Mouse (Mus musculus) limb, embryonic 10.5 days (tissue): Measurements from ENCODE around the gene Tcl1. TPM values are rescaled to one million over a fixed set of nuclear protein-coding genes. Genes with fewer than 3 reads are reported as not detected.
"Not testable (repeated sequence)": the region's sequence is repeated elsewhere in the genome, so short reads cannot be mapped to it uniquely, and the experiment has no call there.

Source experiments
- DNase-seq: peaks from one replicate; pipeline ENCODE4 v3.0.0-alpha.2; 2017; ENCODE audit warnings: low spot score
- H3K27ac ChIP-seq: fragments of 300-500 bp; sonication (generic); 2 replicates; pipeline ENCODE4 v1.5.1; 2016; ENCODE audit warnings: mild to moderate bottlenecking
- H3K27me3 ChIP-seq: fragments of 300-500 bp; sonication (generic); 2 replicates; pipeline ENCODE4 v1.6.1; 2016; ENCODE audit warnings: low read depth, mild to moderate bottlenecking; ENCODE audit not compliant: poor library complexity, severe bottlenecking
- H3K36me3 ChIP-seq: fragments of 300-500 bp; sonication (generic); 2 replicates; pipeline ENCODE4 v1.6.1; 2016; ENCODE audit warnings: mild to moderate bottlenecking, moderate library complexity
- H3K4me1 ChIP-seq: fragments of 300-500 bp; sonication (generic); 2 replicates; pipeline ENCODE4 v1.6.1; 2016
- H3K4me3 ChIP-seq: fragments of 300-500 bp; sonication (generic); 2 replicates; pipeline ENCODE4 v1.5.1; 2016; ENCODE audit warnings: mild to moderate bottlenecking, moderate library complexity
- H3K9me3 ChIP-seq: fragments of 300-500 bp; sonication (generic); replicated peaks from 2 replicates; pipeline ENCODE4 v1.6.1; 2016; ENCODE audit warnings: mild to moderate bottlenecking
- whole genome bisulfite sequencing: fragments of 180-500 bp; shearing (Covaris S2); methylation state at CpG from one replicate; pipeline ENCODE4 v1.1.7; 2016; 5-methylcytosine and 5-hydroxymethylcytosine counted together
- polyA plus RNA-seq: library from polyadenylated mRNA; unstranded; fragments of >200 nt; fragmentation: Nextera tagmentation; extraction: Ambion mirVana; gene quantifications from 2 replicates; pipeline ENCODE4 v1.2.1, GENCODE M21; 2016

Gene Tcl1
- polyA plus RNA-seq, 1 experiment from 2014 or later = not detected

- Histone ChIP-seq H3K27ac (no peak overlapping the region), H3K4me1 (no peaks in the 10 kb centered on the region), H3K4me3 (no peak overlapping the region), H3K36me3 (no peaks in the 10 kb centered on the region), H3K27me3 (no peaks in the 10 kb centered on the region), H3K9me3 (no peaks in the 10 kb centered on the region)
- no peak for DNase-seq
- 92% methylated on average over 7 of the region's 7 CpGs for WGBS
Measured at GRCm38 (mm10) chr12:105217101-105217760, 5.4 kb downstream of the Tcl1 start.

GRCm38 (mm10) chr12:105209231-105209630 is 13.4 kb downstream of the Tcl1 start:
- Histone ChIP-seq H3K4me1 (no peaks in the 10 kb centered on the region), H3K4me3 (no peak overlapping the region), H3K9me3 (no peaks in the 10 kb centered on the region), H3K27me3 (no peaks in the 10 kb centered on the region), H3K27ac (no peak overlapping the region), H3K36me3 (no peaks in the 10 kb centered on the region)
- WGBS = 94% methylated on average over 7 of the region's 7 CpGs
- no peak for DNase-seq

- Histone ChIP-seq H3K27me3 (no peaks in the 10 kb centered on the region), H3K27ac (no peak overlapping the region), H3K4me3 (no peak overlapping the region), H3K4me1 (no peaks in the 10 kb centered on the region), H3K36me3 (no peaks in the 10 kb centered on the region), H3K9me3 (no peaks in the 10 kb centered on the region)
- 88% methylated on average over 1 of the region's 1 CpGs for WGBS
- no peak for DNase-seq
Measured at GRCm38 (mm10) chr12:105208441-105208840, 14.2 kb downstream of the Tcl1 start.

DNA sequence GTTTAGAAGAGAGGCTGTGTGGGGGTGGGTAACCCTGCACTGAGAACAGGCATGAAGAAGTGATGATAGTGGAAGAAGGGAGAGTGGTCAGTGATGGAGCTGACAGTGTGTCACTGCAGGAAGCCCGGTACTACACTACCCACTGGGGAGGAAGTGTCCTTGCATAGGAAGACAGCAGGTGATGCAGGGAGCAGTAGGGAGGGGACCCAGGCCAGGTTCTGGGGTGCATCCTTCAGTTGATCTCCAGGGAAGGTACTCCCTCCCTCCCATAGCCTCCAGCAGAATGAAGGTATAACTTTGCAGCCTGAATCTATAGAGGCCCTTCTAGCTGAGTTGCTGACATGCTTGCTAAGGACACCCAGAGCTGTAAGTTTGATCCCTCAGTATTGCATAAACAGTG is 15.5 kb downstream of the Tcl1 start:
- Histone ChIP-seq H3K4me3 (no peak overlapping the region), H3K4me1 (no peaks in the 10 kb centered on the region), H3K27ac (no peak overlapping the region), H3K9me3 (no peaks in the 10 kb centered on the region), H3K27me3 (no peaks in the 10 kb centered on the region), H3K36me3 (no peaks in the 10 kb centered on the region)
- WGBS = 89% methylated on average over 1 of the region's 1 CpGs
- DNase-seq = no peak

- H3K9me3 ChIP-seq, H3K27me3 ChIP-seq, H3K36me3 ChIP-seq, H3K27ac ChIP-seq, DNase-seq, H3K4me3 ChIP-seq, H3K4me1 ChIP-seq: not testable (repeated sequence)
- 86% methylated on average over 1 of the region's 1 CpGs for WGBS
Measured at GRCm38 (mm10) chr12:105201657-105202056, 20.9 kb downstream of the Tcl1 start, which contains the start of gene Tcl1b4. Gene Tcl1b4 (plus strand): TSS chr12:105201957.

DNA sequence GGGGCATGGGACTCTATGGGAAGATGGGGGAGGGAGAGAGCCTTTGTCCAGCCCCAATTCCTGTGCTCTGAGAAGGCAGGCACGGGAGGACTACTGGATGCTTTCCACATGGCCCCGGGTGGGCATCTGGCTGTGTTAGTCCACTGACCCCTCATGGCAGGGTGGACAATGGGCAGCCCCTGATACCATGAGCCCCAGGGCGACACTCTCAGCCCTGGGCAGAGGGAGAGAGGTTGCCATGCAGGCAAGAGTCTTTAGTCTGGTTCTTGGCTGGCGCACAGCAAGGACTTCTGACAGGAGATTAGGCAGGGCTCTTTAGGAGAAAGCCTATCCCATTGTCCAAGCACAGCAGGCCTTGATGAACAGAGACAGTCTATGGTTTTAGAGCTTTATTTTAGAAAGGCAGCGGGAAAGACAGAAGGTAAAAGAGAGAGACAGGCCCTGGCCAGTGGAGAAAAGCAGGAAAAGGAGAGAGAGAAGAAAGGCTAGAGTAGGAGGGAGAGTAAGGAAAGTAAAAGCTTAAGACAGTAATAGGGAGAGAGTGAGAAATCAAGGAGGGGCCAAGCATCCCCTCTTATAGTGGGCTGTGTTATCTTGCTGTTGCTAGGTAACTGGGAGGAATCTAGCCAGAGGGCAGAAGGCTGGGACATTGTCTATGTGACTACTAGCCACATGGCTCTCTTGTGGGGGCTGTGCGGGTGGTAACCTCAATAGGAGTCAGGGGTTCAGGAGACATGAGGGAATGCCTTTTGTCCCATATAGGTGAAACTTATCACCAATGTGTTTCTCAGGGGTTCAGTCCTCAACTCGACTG is 22.7 kb downstream of the Tcl1 start:
- H3K4me3 ChIP-seq, H3K4me1 ChIP-seq, H3K9me3 ChIP-seq, H3K36me3 ChIP-seq, H3K27ac ChIP-seq, DNase-seq, H3K27me3 ChIP-seq: not testable (repeated sequence)
- 77% methylated on average over 7 of the region's 7 CpGs for WGBS

GRCm38 (mm10) chr12:105190743-105191142 is 31.9 kb downstream of the Tcl1 start, which contains the start of gene Tcl1b3:
Gene Tcl1b3 (plus strand): TSS chr12:105191043.
- DNase-seq, H3K27ac ChIP-seq, H3K27me3 ChIP-seq, H3K9me3 ChIP-seq, H3K4me1 ChIP-seq, H3K4me3 ChIP-seq, H3K36me3 ChIP-seq: not testable (repeated sequence)
- WGBS = 93% methylated on average over 6 of the region's 6 CpGs

DNA sequence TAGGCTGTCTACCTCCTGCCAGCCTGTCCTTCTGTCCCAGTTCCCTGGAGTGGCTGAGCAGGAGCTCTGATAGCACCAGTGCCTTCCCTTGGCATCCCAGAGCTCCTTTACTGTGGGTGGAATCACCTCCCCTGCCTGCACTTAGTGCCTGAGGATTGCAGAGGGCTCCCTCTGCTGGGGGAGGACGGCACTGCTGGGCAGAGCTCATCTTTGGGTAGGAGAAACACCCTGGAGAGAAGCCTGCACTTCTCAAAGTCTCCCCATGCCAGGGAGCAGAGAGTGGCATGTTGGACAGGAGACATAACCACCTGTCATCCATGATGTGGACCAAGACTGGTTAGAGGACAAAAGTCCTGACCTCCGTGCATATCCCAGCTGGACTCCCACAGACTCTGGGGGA is 33.6 kb downstream of the Tcl1 start:
- not testable (repeated sequence) for H3K27me3 ChIP-seq, DNase-seq, H3K4me3 ChIP-seq, H3K36me3 ChIP-seq, H3K9me3 ChIP-seq, H3K27ac ChIP-seq, H3K4me1 ChIP-seq
- 49% methylated on average over 2 of the region's 2 CpGs for WGBS

GRCm38 (mm10) chr12:105181040-105181644 is 41.5 kb downstream of the Tcl1 start:
- WGBS = 74% methylated on average over 4 of the region's 4 CpGs
- H3K4me3 ChIP-seq, H3K36me3 ChIP-seq, H3K4me1 ChIP-seq, H3K27ac ChIP-seq, H3K27me3 ChIP-seq, H3K9me3 ChIP-seq, DNase-seq: not testable (repeated sequence)

DNA sequence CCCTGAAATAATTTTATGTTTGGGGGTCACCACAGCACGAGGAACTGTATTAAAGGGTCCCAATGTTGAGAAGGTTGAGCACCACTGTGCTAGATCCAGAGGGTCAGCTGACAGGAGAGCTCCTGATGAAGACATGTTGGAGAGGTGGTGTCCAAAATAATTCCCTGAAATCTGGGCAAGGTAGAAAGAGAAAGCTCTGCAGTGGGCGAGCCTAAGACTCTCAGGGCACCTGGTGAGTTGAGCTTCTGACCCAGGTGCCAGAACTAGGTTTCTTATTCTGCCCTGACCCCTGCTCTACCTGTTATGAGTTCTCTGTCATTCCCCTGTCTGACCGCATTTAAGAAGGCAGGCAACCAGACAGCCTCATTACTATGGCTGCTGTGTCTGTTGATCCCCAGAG is 46.5 kb downstream of the Tcl1 start, which contains the start of gene Tcl1b5:
Gene Tcl1b5 (plus strand): TSS at position 301 of the 400 bp plus-strand sequence.
- not testable (repeated sequence) for H3K4me3 ChIP-seq, H3K4me1 ChIP-seq, DNase-seq, H3K27ac ChIP-seq, H3K36me3 ChIP-seq, H3K27me3 ChIP-seq, H3K9me3 ChIP-seq
- 71% methylated on average over 3 of the region's 3 CpGs for WGBS

DNA sequence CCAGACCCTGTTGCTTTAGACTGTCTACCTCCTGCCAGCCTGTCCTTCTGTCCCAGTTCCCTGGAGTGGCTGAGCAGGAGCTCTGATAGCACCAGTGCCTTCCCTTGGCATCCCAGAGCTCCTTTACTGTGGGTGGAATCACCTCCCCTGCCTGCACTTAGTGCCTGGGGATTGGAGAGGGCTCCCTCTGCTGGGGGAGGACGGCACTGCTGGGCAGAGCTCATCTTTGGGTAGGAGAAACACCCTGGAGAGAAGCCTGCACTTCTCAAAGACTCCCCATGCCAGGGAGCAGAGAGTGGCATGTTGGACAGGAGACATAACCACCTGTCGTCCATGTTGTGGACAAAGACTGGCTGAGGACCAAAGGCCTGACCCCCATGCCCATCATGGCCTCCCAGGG is 48.3 kb downstream of the Tcl1 start:
- H3K9me3 ChIP-seq, H3K36me3 ChIP-seq, H3K4me3 ChIP-seq, H3K27me3 ChIP-seq, H3K4me1 ChIP-seq, H3K27ac ChIP-seq: not testable (repeated sequence)
- 29% methylated on average over 2 of the region's 2 CpGs for WGBS
- peak; percentile 35 for DNase-seq

DNA sequence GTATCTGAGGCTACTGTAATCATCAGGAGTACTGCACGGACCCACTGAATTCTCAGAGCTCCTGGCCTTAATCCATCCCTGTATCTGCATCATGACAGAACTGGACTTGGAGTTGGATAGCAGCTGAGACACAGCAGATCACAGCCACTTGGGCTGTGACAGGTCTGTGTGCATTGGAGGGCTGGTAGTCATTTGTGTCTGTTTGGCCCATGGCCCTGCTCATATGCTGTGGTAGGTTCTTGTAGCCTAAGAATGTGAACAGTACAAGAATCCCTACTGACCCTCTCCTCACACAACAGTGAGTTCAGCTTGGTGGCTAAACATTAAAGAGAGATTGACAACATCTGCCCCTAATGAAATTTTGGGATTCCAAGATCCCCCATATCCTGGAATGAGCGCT is 49.2 kb downstream of the Tcl1 start:
- Histone ChIP-seq H3K9me3 (no peaks in the 10 kb centered on the region), H3K4me3 (no peak overlapping the region), H3K27ac (no peak overlapping the region), H3K4me1 (no peaks in the 10 kb centered on the region), H3K36me3 (no peaks in the 10 kb centered on the region), H3K27me3 (no peaks in the 10 kb centered on the region)
- DNase-seq = no peak
- 83% methylated on average over 2 of the region's 2 CpGs for WGBS
